Mouse (Mus musculus) liver (tissue): Measurements from ENCODE around the gene Glod4.

Source experiments
- DNase-seq: peaks from one replicate; pipeline ENCODE4 v3.0.0-alpha.2; 2020; ENCODE audit warnings: mixed read lengths

Gene Glod4

GRCm38 (mm10) chr11:76146187-76147010 lies 97.1 kb downstream of the Glod4 start:
- no peak for DNase-seq

DNA sequence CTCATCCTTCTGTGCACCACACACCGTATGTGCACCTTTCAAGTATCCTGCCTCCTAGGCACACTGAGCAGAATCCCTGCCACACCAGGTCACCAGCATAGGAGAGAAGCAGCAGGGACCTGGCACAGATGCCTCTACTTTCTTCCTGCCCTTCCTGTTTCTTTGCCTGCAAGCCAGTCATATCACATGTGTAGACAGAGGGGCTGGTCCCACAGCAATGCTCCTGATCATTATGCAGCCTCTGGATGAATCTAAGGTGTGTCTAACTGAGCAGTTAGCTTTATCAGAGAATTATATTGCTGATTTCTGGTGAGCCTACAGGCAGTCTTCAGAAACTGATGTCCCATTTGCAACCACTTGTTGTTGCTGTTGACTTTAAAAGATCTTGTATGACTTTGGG lies 98.4 kb downstream of the Glod4 start:
- no peak for DNase-seq

GRCm38 (mm10) chr11:76144386-76144785 lies 99.1 kb downstream of the Glod4 start:
- DNase-seq, result no peak

- no peak for DNase-seq
Observed at GRCm38 (mm10) chr11:76137996-76138395, 105.5 kb downstream of the Glod4 start.

GRCm38 (mm10) chr11:76135641-76136437 lies 107.7 kb downstream of the Glod4 start:
- DNase-seq, result no peak

DNA sequence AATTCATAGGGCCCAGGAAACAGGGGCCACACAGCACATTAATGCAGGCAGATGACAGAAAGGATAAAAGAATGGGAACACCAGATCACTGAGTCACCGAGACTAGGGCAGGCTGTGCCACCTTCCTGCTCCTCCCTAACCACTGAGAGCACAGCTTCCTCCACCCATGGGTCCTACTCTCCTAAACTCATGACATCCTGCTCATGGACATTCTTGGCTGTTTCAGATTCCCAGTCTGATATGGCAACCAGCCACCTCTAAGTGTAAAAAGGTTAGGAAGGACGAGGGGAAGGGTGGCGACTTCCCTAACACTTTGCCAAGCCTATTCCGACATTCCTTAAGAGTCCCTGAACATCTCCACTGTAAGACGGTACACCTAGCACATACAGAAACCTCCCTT lies 112.7 kb downstream of the Glod4 start:
- no peak for DNase-seq

GRCm38 (mm10) chr11:76125386-76125785 lies 118.1 kb downstream of the Glod4 start:
- peak; percentile 25 for DNase-seq

GRCm38 (mm10) chr11:76123517-76123916 lies 120.0 kb downstream of the Glod4 start:
- no peak for DNase-seq

DNA sequence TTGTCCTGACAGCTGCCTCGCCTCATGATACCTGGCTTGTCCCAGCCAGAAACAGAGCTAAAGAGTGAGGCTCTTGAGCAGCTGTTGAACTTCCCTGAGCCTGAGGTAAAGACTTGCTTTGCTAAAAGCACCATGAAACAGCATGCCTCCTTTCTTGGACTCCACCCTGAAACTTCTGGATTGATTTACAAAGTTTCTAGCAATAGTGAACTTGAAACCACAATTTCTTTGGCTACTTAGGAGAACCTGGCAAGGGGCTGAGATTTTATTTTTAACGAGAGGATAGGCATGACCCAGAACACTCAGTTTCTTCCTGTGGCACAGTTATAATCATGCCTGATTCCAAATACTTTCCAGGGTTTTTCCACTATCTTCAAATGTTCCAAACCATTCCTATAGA lies 121.0 kb downstream of the Glod4 start:
- no peak for DNase-seq

DNA sequence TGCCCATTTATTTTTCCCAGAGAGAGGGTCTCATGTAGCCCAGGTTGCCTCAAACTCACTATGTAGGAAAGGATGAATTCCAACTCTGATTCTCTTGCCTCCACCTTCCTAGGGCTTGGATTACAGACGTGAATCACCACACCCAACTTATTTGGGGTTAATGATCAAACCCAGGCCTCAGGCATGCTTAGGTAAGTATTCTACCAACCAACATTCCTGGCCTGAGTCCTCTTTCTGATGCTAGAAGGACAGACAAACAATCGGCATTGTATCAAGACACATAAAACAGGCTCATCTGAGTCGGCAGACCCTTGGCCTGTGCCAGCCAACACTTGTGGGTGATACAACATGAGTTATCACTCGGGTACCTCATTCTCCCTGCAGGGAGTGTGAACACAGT lies 122.4 kb downstream of the Glod4 start:
- no peak for DNase-seq

- DNase-seq, result no peak
Observed at GRCm38 (mm10) chr11:76120407-76120901, 123.1 kb downstream of the Glod4 start.

DNA sequence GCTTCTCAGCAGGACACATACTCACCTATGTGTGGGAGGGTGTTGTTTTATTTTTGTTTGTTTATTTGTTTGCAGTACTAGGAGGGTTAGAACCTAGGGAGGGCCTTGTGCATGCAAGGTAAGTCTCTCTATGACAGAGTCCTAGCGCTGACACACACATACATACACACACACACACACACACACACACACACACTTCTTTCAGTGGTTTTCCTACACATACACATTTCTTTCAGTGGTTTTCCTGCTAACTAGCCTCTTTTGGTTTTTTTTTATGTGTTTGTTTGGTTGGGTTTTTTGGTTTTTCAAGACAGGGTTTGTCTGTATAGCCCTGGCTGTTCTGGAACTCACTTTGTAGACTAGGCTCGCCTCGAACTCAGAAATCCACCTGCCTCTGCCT lies 133.1 kb downstream of the Glod4 start:
- no peak for DNase-seq

- no peak for DNase-seq
Observed at GRCm38 (mm10) chr11:76106551-76107496, 136.7 kb downstream of the Glod4 start.

DNA sequence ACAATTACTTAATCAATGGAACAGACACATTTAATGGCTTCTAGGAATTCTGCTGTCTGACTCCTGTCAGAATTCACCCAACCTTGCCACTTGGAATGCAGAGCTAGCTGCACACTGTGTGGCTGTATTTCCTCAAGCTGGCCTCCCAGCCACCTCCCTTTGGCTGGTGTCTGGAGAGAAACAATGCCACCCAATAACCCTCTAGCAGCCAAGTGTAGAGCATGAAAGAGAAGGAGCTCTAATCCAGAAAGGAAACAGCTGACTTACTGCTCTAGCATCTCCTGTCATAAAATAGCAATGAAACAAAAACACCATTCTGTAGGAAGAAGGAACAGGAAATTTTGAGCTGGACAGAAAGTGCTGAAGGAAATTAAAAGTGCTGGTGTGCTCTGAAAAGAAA lies 142.4 kb downstream of the Glod4 start:
- no peak for DNase-seq

GRCm38 (mm10) chr11:76099193-76099975 lies 144.1 kb downstream of the Glod4 start:
- DNase-seq, result no peak

GRCm38 (mm10) chr11:76093610-76094009 lies 149.9 kb downstream of the Glod4 start:
- no peak for DNase-seq

DNA sequence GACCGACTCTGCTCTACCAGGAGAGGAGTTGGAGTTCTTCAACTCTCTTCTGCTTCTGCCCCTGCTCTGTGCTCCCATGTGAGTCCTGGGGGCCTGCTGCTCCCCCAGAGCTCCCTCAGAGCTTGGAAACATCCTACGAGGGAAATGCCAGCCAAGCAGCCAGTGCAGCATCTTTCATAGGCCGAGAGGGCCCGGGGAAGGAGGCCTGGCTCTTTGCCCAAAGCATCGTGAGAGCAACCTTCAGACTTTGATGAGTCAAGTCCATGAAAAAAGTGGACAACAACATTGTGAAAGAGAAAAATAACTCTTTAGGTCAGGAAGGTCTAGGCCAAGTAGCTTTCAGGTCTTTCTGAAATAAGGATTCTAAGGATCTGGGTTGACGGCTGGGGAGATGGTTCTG lies 153.7 kb downstream of the Glod4 start:
- DNase-seq, result no peak

DNA sequence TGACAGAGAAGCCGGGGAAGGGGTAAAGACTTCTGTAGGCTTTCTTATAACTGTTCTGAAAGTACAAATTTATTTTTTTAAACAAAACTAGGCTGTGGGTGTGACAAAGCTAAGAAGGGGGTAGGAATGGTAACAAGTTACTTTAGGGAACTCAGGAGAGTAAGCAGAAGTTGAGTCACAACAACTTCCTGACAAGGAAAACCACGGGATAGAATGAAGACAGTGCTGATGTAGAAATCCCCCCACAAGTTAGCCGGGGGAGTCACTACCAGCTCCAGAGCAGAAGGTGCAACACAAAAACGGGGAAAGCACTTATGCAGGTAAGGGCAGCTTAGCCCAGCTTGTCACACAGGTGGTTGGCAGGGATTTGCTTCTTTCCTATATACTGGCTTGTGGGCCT lies 155.0 kb downstream of the Glod4 start:
- DNase-seq, result no peak

GRCm38 (mm10) chr11:76085898-76086591 lies 157.5 kb downstream of the Glod4 start:
- DNase-seq, result peak; percentile 54

DNA sequence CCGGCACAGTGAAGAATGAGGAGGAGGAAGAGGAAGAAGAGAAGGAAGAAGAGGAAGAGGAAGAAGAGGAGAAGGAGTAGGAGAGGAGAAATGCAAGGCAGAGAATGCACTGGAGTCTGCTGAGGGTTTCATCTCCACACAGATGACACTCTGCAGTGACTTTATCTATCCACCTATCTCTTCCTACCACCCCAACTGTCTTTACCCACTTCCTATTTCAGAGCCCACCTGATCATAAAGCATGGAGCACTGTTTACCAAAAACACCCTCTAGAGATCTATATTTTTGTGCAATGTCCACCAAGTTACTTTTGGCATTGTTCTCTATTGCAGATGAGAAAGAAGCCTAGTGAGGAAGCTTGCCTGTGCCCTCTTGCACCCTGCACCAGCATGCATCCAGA lies 158.6 kb downstream of the Glod4 start:
- no peak for DNase-seq

- no peak for DNase-seq
Observed at GRCm38 (mm10) chr11:76083941-76084367, 159.6 kb downstream of the Glod4 start.
